Mouse (Mus musculus): ENCODE data around the gene Mfsd14b.

DNA sequence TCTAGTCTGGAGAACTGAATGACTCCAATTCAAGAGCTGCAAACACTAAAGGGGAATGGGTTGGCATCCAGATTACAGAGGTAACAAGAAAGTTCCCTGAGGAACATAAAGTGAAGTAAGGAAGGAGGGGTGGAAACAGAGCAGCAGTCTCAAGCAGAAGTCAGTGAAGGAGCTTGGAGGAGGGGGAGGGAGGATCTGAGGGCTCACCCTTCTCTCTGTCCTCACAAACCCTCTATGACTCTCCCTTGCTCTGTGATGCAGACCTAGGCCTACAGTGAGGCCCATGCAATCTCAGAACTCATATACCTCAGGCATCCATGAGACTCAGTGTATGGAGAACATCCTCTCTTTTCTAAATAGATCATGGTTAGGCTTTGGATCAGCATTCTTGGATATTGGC lies 80.0 kb downstream of the Mfsd14b start, which contains the start of gene Spata31d1c:
- TF ChIP-seq GATA1 (IDR thresholded peaks at IDR 0.05; ENCODE audit: low read length): no peak
- TF ChIP-seq TAL1 (IDR thresholded peaks at IDR 0.05; ENCODE audit: low read length): no peak

Measured in erythroblast, embryonic 14.5 days (primary cell).